Mouse (Mus musculus): ENCODE measurements around the gene Krt26. TPM values are rescaled to one million over a fixed set of nuclear protein-coding genes. Genes with fewer than 3 reads are reported as not detected.
A peak's percentile ranks its signal among the peaks of the same experiment; 100 is the strongest.

Krt26 gene
- total RNA-seq, 1 experiment = not detected

GRCm38 (mm10) chr11:99314594-99314993, 23.2 kb downstream of the Krt26 start:
- Histone ChIP-seq H3K4me1 (ENCODE audit: control insufficient read depth in 2 of 2, insufficient read depth in 2 of 2, low read length in 2 of 2, poor library complexity in 1 of 2) (no peaks in the 10 kb centered on the region), H3K9ac (ENCODE audit: insufficient read depth, low read depth, low read length, poor library complexity, severe bottlenecking) (no peak overlapping the region), H3K27ac (ENCODE audit: insufficient read depth, low read depth, low read length, poor library complexity, severe bottlenecking) (no peak overlapping the region), H3K36me3 (ENCODE audit: control insufficient read depth, insufficient read depth, low read length, poor library complexity, severe bottlenecking) (no peaks in the 10 kb centered on the region), H3K4me3 (ENCODE audit: insufficient read depth in 1 of 2, low read depth in 1 of 2, low read length in 2 of 2, poor library complexity in 1 of 2, severe bottlenecking in 1 of 2) (no peak overlapping the region), H3K9me3 (ENCODE audit: control insufficient read depth, insufficient read depth, low read depth, low read length) (no peaks in the 10 kb centered on the region)
- no peak for DNase-seq (ENCODE audit: low read depth, low spot score)
- in situ Hi-C loops (cut with MboI; ENCODE audit: low sequenced_read_pairs in 2 of 2, unreplicated experiment in 2 of 2) = no loop called here
- TF ChIP-seq MAFK (IDR thresholded peaks at IDR 0.05; ENCODE audit: insufficient read depth, low read depth, low read length) = no peak
- TF ChIP-seq ZC3H11A (IDR thresholded peaks at IDR 0.05; ENCODE audit: borderline replicate concordance, low read depth, low read length) = no peak
- TF ChIP-seq HCFC1 (IDR thresholded peaks at IDR 0.05; ENCODE audit: borderline replicate concordance, insufficient read depth, low read length) = no peak
- TF ChIP-seq ZNF384 (IDR thresholded peaks at IDR 0.05; ENCODE audit: low read depth, low read length) = no peak
- TF ChIP-seq CHD2 (IDR thresholded peaks at IDR 0.05; ENCODE audit: low read depth, low read length) = no peak

- no peak overlapping the region for H3K9ac ChIP-seq (ENCODE audit: insufficient read depth, low read depth, low read length, poor library complexity, severe bottlenecking)
- in situ Hi-C loops (cut with MboI; ENCODE audit: low sequenced_read_pairs in 2 of 2, unreplicated experiment in 2 of 2) = no loop called here
- H3K36me3 ChIP-seq (ENCODE audit: control insufficient read depth, insufficient read depth, low read length, poor library complexity, severe bottlenecking) = no peaks in the 10 kb centered on the region
- no peaks in the 10 kb centered on the region for H3K9me3 ChIP-seq (ENCODE audit: control insufficient read depth, insufficient read depth, low read depth, low read length)
- DNase-seq (ENCODE audit: low read depth, low spot score) = peak; percentile 36
- H3K4me3 ChIP-seq (ENCODE audit: insufficient read depth in 1 of 2, low read depth in 1 of 2, low read length in 2 of 2, poor library complexity in 1 of 2, severe bottlenecking in 1 of 2) = no peak overlapping the region
- H3K27ac ChIP-seq (ENCODE audit: insufficient read depth, low read depth, low read length, poor library complexity, severe bottlenecking) = no peak overlapping the region
- H3K4me1 ChIP-seq (ENCODE audit: control insufficient read depth in 2 of 2, insufficient read depth in 2 of 2, low read length in 2 of 2, poor library complexity in 1 of 2) = no peaks in the 10 kb centered on the region
- TF ChIP-seq ZNF384 (IDR thresholded peaks at IDR 0.05; ENCODE audit: low read depth, low read length) (peak; percentile 99), MAFK (IDR thresholded peaks at IDR 0.05; ENCODE audit: insufficient read depth, low read depth, low read length) (no peak)
Observed at GRCm38 (mm10) chr11:99310882-99311281, 26.9 kb downstream of the Krt26 start.

- Histone ChIP-seq H3K9me3 (ENCODE audit: control insufficient read depth, insufficient read depth, low read depth, low read length) (no peaks in the 10 kb centered on the region), H3K9ac (ENCODE audit: insufficient read depth, low read depth, low read length, poor library complexity, severe bottlenecking) (no peak overlapping the region), H3K27ac (ENCODE audit: insufficient read depth, low read depth, low read length, poor library complexity, severe bottlenecking) (no peak overlapping the region), H3K36me3 (ENCODE audit: control insufficient read depth, insufficient read depth, low read length, poor library complexity, severe bottlenecking) (no peaks in the 10 kb centered on the region), H3K4me1 (ENCODE audit: control insufficient read depth in 2 of 2, insufficient read depth in 2 of 2, low read length in 2 of 2, poor library complexity in 1 of 2) (no peaks in the 10 kb centered on the region), H3K4me3 (ENCODE audit: insufficient read depth in 1 of 2, low read depth in 1 of 2, low read length in 2 of 2, poor library complexity in 1 of 2, severe bottlenecking in 1 of 2) (no peak overlapping the region)
- in situ Hi-C loops (cut with MboI; ENCODE audit: low sequenced_read_pairs in 2 of 2, unreplicated experiment in 2 of 2) = no loop called here
- TF ChIP-seq ZC3H11A (IDR thresholded peaks at IDR 0.05; ENCODE audit: borderline replicate concordance, low read depth, low read length) = 0 out of 2 replicates have a peak, but pooled peaks have one; percentile 15
- no peak for TF ChIP-seq HCFC1 (IDR thresholded peaks at IDR 0.05; ENCODE audit: borderline replicate concordance, insufficient read depth, low read length)
- DNase-seq (ENCODE audit: low read depth, low spot score) = peak; percentile 74
Observed at GRCm38 (mm10) chr11:99307579-99307978, 30.2 kb downstream of the Krt26 start.

GRCm38 (mm10) chr11:99295039-99295438, 42.7 kb downstream of the Krt26 start:
- Histone ChIP-seq H3K27ac (ENCODE audit: insufficient read depth, low read depth, low read length, poor library complexity, severe bottlenecking) (no peak overlapping the region), H3K9ac (ENCODE audit: insufficient read depth, low read depth, low read length, poor library complexity, severe bottlenecking) (no peak overlapping the region), H3K36me3 (ENCODE audit: control insufficient read depth, insufficient read depth, low read length, poor library complexity, severe bottlenecking) (no peaks in the 10 kb centered on the region), H3K9me3 (ENCODE audit: control insufficient read depth, insufficient read depth, low read depth, low read length) (no peaks in the 10 kb centered on the region), H3K4me1 (ENCODE audit: control insufficient read depth in 2 of 2, insufficient read depth in 2 of 2, low read length in 2 of 2, poor library complexity in 1 of 2) (no peaks in the 10 kb centered on the region), H3K4me3 (ENCODE audit: insufficient read depth in 1 of 2, low read depth in 1 of 2, low read length in 2 of 2, poor library complexity in 1 of 2, severe bottlenecking in 1 of 2) (no peak overlapping the region)
- no peak for DNase-seq (ENCODE audit: low read depth, low spot score)
- in situ Hi-C loops (cut with MboI; ENCODE audit: low sequenced_read_pairs in 2 of 2, unreplicated experiment in 2 of 2) = no loop called here
- TF ChIP-seq HCFC1 (IDR thresholded peaks at IDR 0.05; ENCODE audit: borderline replicate concordance, insufficient read depth, low read length) (no peak), ZNF384 (IDR thresholded peaks at IDR 0.05; ENCODE audit: low read depth, low read length) (no peak), MAFK (IDR thresholded peaks at IDR 0.05; ENCODE audit: insufficient read depth, low read depth, low read length) (no peak), CHD2 (IDR thresholded peaks at IDR 0.05; ENCODE audit: low read depth, low read length) (no peak), ZC3H11A (IDR thresholded peaks at IDR 0.05; ENCODE audit: borderline replicate concordance, low read depth, low read length) (no peak)

- no peak overlapping the region for H3K9ac ChIP-seq (ENCODE audit: insufficient read depth, low read depth, low read length, poor library complexity, severe bottlenecking)
- H3K36me3 ChIP-seq (ENCODE audit: control insufficient read depth, insufficient read depth, low read length, poor library complexity, severe bottlenecking) = no peaks in the 10 kb centered on the region
- H3K4me3 ChIP-seq (ENCODE audit: insufficient read depth in 1 of 2, low read depth in 1 of 2, low read length in 2 of 2, poor library complexity in 1 of 2, severe bottlenecking in 1 of 2) = no peak overlapping the region
- H3K4me1 ChIP-seq (ENCODE audit: control insufficient read depth in 2 of 2, insufficient read depth in 2 of 2, low read length in 2 of 2, poor library complexity in 1 of 2) = no peaks in the 10 kb centered on the region
- no peak for DNase-seq (ENCODE audit: low read depth, low spot score)
- H3K27ac ChIP-seq (ENCODE audit: insufficient read depth, low read depth, low read length, poor library complexity, severe bottlenecking) = no peak overlapping the region
- in situ Hi-C loops (cut with MboI; ENCODE audit: low sequenced_read_pairs in 2 of 2, unreplicated experiment in 2 of 2) = no loop called here
- H3K9me3 ChIP-seq (ENCODE audit: control insufficient read depth, insufficient read depth, low read depth, low read length) = no peaks in the 10 kb centered on the region
- TF ChIP-seq HCFC1 (IDR thresholded peaks at IDR 0.05; ENCODE audit: borderline replicate concordance, insufficient read depth, low read length) (no peak), MAFK (IDR thresholded peaks at IDR 0.05; ENCODE audit: insufficient read depth, low read depth, low read length) (no peak), ZNF384 (IDR thresholded peaks at IDR 0.05; ENCODE audit: low read depth, low read length) (no peak), CHD2 (IDR thresholded peaks at IDR 0.05; ENCODE audit: low read depth, low read length) (no peak), ZC3H11A (IDR thresholded peaks at IDR 0.05; ENCODE audit: borderline replicate concordance, low read depth, low read length) (no peak)
Observed at GRCm38 (mm10) chr11:99292846-99293245, 44.9 kb downstream of the Krt26 start.
